Mouse (Mus musculus) kidney, postnatal 36 days (tissue): ENCODE measurements around the gene Pam.

Experiments used
- DNase-seq, 2 experiments: peaks; one replicate each; pipeline ENCODE4 v3.0.0; 2021 to 2022; ENCODE audit warnings: mixed read lengths in 2 of 2

Pam gene

DNA sequence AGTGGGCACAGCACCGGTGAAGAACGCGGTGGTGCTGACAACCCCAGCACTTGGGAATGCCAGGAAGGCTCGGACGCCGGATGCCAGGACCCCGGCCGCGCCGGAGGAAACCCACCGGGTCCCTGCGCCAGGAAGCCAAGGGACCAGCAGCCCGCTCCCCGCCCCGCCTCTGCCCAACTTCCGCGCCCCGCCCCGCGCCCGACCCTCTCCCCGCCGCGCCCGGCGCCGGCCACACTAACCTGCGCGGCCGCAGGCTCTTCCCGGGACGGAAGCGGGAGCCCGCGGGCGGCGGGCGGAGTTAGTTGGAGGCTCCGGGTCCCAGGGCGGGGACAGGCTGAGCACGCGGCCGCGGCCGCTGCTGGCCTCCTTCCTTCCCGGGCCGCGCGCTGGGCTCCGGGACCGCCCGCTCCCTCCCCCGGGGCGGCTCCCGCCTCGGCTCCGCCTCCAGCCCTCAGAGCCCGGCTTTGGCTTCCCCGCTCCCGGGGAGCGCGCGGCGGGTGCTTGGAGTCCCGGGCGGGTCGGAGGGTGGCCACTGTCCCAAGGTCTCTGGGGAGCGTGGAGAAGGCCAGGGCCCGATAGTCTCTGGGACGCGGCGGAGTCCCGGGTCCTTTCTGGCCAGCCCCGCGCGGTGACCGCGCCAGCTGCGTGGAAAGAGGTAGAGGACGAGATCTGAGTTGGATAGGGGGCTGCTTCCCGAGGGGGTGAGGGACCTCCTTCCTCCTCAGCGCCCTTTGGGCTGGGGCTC, at the start of gene Pam:
Gene Pam (minus strand): TSS at position 401 of the 745 bp plus-strand sequence.
- DNase-seq, result peak; percentile 91 to 94

DNA sequence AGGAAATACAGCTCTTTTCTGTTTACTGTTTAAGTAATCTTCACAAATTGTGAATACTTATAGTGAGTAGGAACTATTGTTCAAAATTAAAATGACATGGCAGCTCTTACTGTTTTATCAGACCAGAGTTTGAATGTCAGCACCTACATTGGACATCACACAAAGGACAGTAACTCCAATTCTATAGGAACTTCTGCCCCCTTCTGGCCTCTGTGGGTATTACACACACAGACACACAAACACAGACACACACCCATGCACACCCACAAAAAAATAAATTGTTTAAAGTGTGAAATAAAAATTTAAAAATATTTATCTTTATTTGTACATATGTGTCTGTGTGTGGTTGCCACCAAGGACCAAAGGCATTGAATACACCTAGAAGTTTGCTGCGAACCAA, 49.4 kb upstream of the Pam start:
- DNase-seq, result peak in 1 of 2 experiments; percentile 45

DNA sequence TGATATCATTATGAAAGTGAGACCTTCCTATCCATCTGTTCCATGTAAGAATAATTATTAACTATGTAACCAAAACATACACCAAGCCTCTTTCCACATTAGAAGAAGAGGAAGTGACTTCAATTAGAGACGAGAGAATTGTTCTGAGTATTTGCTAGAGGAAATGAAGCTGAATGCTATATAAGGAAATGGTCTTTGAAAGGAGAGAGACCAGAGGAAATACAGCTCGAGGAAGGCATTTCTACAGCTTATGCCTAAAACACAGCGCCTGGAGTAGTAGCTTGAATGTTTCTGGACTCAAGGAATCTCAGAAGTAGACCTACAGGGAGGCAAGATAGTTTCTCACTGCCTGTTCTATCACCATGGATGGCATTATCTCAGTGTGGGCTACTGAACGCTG, 35.8 kb upstream of the Pam start:
- DNase-seq, result no peak

DNA sequence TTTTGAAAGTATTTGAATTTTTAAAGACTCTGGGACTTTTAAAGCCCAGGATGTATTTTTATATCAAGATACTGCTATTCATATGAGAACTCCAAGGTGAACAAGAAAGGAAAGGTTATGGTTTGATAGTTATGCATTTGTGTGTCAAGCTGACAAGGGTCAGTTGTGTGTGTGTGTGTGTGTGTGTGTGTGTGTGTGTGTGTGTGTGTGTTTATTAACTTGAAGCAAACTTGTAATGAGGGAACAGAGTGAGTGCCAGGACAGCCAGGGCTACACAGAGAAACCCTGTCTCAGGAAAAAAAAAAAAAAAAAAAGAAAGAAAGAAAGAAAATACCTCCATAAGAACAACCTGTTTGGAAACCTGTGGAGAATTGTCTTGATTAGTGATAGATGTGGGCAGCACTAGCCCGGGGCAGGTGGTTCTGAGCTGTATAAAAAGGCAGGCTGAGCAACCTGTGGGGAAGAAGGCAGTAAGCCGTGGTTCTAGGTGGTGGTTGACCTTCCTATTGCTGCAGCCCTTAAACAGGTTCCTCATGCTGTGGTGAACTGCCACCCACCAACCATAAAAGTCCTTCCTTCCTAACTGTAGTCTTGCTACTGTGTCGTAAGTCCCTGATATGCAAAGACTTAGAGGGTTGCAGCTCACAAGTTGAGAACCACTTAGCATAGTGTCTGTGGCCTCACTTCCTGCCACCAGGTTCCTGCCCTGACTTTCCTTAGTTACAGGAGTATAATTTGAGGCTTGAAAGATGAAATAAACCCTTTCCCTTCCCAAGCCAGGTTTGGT, 34.3 kb upstream of the Pam start:
- DNase-seq, result peak; percentile 35 to 65

DNA sequence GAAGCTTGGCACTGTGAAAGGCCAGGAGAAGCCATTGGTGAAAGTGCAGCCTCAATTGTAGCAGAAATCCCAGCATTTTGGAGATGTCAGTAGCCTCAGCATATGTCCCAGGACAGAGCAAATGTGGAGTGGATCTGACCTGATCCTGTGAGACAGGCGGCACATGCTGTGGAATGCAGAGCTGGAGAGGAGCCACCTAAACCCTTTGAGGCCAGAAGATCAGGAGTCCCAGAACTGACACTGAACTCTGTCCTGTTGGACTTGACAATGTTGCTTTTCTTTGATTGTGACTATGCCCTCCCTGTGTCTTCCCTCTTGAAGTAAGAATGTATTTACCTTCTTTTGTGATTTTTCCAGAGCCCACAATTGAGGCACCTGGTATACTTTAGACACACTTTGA, 33.7 kb upstream of the Pam start:
- DNase-seq, result peak; percentile 75 to 77

DNA sequence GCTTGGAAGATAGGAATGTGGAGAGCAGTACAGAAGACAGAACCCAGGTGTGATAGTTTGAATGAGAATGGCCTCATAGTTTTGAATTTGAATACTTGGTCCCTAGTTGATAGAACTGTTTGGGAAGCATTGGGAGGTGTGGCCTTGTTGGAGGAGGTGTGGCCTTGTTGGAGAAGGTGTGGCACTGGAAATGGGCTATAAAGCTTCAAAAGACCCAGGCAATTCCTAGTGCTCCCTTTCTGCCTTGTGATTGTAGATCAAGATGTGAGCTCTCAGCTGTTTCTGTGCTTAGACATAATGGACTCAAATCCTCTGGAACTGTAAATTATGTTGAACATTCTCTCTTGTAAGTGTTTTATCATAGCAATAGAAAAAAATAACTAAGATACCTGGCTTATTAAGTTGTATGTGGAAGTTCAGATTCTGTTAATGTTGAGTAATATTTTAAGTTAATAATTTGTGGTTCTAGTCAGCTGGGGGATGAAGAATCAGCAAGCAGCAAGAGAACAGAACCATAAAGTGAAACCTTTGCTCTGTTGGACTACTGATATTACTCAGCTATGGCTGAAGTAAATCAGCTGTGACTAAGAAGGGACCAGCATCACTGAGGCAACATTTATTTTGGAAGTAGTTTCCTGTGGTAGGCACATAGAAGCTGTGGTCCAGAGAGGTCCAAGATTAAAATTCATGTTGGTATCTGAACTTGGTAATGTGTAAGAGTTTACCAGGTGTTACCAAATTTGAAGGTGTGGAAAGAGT, 33.1 kb upstream of the Pam start:
- no peak for DNase-seq

DNA sequence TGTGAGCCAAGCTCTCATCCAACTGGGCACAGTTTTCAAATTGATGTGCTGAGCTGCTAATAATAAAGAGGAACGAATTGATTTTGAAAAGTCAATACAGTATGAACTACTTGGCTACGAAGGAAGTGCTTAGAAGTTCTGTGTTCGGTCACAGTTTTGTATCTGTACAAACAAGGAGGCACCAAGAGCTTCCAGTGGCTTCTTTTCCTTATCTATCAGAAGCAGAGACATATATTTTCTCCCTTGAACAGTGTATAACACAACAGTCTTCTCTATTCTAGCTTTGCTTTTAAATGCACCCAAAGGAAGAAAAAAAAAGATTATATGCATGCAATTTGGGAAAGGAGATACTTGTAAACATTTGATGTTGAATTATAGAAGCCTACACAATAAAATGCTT, 30.8 kb upstream of the Pam start:
- no peak for DNase-seq

DNA sequence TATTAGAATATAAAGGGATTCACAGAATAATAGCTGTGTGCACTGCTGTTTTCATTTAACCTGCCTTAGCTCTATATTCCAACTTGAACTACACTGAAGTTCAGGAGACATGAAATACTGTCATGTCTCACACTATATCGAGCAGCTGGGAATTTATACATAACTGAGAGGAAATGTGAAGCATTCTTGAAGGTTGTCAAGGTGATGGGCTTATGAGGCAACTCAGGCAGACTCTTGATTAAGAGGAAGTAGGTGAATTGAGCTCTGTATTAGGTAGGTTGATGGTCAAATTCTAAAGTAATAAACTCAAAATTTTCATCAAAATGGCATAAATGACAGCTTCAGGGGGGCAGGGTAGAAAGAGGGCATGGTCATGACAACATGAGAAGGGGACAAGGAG, 29.3 kb upstream of the Pam start:
- no peak for DNase-seq

DNA sequence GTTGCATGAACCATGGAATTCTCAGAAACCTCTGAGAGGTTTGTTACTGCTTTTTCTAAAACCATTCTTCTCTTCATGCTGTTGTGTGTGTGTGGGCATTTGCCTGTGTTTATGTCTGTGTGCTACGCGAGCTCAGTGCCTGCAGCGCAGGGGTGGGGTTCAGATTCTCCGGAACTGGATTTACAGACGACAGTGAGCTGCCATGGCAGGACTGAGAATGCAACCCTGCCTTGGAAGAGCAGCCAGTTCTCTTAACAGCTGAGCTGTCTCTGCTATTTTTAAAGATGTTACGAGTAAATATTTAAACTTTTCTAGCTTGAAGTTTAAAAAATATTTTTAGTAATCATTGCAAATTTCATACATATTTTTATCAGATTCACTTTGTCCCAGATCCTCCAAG, 24.1 kb upstream of the Pam start:
- peak in 1 of 2 experiments; percentile 21 for DNase-seq

DNA sequence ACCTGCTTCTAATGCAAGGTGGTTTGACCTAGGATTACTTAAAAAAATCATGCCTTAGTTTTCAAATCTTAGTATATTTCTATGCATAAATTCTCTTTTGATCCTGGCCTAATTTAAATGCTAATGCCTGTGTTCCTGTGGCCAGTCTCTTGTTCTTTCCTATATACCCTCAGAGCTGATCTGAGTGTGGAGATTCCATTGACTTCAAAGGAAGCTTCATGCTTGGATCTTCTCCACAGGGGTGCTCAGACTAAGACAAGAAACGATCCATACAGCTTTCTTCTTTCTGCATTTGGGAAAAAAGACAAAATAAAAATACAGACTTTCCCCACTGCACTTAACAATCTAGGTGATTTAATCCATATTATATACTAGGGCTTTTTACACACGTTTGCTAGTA, 12.2 kb upstream of the Pam start:
- no peak for DNase-seq

DNA sequence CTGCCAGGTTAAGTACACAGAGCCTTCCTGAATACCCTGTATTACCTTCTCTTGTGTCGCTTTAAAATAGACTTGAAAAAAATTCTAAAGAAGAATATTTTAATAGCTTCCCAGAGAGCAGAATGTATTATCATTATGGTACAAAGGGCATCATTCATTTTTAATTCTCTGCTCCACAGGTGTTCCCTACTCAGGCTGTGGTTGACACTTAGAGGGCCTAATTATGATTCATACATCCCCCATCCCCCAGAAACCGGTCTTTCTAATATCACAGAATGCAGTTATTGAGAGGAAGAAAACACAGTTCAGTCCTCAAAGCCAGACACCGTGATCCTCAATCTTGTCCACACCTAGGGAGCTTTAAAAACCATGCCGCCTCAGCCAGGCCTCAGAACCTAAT, 4.0 kb upstream of the Pam start:
- no peak for DNase-seq

DNA sequence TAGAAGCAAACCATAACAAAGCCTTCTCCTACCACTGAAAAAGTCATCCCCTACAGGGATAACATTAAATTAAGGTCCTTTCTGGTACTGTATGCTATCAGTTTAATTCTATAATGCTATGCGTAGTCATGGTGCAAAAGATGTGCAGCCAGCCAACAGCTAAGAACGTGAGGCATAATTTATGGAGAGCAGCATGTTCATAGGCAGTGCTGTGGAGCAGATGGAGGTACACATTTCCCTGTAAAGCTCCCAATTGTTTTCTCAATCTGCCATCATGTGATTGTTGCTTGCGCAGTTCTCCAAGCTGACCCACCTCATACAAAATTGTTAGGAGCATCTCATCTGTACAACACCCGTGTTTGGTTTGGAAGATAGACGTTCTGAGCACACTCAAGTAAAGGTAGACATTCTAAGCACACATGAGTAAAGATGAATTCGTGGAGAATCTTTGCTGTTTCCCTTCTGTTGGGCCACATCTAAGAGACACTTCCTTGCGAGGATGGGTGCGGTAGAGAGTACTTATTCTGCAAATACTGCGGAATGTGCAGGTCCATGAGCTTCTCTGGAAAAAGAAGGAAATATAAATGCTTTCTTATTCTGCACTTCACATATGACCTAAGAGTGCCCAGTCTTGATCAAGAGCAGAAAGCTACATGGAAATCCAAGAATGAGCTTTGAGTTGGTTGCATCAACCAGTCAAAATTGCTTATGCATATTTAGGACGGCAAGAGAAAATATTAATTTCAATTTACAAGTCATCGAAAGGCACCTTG, 2.7 kb upstream of the Pam start:
- DNase-seq, result no peak

DNA sequence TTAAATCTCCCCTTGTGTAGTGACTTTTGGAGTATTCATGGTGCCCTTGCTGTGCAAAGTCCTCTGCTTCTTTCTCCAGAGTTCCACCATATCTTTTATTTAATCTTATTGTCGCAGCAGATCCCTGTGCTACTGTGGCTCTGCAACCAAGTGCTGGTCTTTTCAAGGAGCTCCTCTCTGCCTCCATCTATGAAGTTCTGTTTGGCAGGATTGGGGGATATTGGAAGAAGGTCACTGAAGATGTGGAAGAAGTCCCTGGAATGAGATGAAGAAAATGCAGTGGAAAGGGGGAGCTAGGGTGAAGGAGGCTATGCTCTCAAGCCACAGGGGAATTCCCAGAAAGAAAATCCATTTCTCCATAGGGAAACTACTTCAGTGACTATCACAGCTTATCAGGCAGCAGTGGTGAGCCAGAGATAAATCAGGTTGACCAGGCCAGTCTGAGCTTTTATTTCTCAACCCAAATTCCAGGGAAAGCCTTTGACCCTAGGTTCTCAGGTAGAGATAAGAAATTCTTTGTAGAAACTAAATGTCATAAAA, 1.0 kb upstream of the Pam start:
- no peak for DNase-seq

DNA sequence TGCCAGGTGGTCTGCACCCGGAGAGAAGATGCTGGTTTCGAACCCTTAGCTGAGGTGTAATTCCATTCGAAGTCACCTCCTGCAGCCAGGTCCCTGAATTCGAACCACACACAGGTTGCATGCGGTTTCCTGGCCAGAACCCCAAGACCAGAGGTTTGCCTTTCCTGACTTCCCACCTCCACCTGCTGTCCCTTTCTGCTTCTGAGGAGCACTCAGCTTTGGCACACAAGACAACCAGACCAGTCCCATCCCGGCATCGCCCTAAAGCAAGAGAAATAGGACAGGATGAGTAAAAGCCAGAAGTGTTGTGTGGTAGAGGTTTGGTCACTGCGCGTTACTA, 515 bp upstream of the Pam start:
- no peak for DNase-seq

DNA sequence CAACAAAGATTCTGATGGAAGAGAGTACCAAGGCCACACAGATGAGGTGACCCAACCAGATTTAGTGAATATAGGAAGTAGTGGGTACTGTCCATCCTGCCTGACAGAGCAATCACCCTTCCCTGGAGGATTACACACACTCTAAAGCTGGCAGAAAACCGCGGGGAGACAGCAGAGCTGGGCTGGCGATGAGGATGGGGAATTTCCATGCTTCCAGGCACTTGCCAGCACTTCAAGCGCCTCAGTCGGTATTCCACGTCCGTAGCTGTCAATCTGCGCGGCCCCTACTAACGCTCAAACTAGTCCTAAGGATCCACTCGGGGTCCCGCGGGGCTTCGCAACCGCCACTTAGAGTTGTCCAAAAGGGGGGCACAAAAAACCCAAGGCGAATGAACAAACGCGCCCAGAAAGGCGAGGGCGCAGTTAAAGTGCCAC, 618 bp downstream of the Pam start:
- DNase-seq, result peak; percentile 25 to 61

DNA sequence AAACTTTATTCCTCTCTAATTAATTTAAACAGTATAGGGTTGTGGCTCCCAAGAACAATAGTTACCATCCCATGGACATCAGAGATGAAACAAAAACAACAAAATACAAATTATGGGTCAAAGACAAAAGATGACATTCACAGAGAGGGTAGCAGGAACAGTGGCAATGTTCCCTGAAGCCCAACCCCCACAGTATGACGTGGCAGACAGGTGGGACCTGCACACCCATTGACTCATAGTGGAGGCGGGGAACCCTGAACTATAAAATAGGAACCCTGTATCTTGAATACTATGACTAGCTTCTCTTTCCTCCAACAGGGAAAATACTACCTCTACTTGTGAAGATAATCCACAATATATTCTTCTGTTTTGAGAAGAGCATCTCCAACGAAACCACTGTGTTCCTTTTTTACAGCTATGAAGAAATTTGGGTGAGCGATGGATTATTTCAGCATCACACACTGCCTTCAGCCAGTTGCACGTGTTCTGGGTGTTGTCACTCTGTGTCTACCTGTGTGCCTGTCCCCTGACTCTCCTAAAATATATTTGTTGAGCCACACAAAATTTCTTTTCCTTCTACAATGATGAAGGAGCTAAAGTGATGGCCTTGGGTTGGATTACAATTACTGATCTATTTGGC, 6.0 kb downstream of the Pam start:
- no peak for DNase-seq

DNA sequence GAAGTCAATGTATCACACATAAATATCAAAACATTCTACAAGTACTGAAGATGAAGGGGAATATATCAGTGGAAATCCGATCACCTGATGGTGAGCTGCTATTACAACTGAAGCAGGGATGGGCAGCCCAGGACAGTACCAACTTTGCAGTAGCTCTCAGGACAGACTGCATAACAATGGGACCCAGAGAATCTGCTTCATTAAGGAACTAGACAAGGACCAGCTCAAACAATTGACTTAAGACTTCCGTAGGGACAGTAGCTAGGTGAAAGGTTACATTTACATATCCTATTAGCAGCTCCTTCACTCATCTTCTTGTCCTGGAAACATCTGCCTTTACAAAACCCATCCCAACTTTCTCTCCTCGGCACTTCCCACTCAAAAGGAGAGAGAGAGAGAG, 9.0 kb downstream of the Pam start:
- DNase-seq, result no peak

DNA sequence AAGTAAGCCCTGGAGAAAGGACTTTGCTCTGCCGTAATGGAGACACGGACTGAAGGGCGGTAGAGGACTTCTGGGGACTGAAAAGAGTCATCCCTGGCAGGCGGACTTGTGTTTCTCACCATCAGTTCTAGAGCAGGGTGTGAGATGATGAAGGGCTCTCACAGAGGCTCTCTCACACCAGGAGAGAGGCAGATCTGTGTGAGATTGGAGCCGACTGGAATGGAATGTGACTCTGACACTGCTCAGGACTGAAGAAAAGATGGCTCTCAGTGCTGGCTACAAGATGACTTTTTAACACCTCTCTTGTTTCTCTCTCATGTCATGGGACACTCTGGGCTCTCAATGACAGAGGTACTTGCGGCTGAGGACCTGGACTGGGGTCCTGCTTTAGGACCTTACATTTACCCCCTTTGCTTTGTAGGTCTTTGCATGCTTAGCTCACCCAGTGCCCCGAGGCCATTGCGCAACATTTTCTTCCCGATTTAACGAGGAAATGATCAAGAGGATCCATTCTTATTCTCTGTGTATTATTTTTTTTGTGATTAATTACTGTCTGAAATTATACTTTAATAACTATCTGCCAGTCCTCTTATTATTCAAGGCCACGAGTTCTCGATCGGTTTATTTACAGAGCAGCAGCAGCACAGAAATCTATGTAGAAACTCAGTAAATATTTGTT, 10.7 kb downstream of the Pam start:
- peak in 1 of 2 experiments; percentile 10 for DNase-seq

DNA sequence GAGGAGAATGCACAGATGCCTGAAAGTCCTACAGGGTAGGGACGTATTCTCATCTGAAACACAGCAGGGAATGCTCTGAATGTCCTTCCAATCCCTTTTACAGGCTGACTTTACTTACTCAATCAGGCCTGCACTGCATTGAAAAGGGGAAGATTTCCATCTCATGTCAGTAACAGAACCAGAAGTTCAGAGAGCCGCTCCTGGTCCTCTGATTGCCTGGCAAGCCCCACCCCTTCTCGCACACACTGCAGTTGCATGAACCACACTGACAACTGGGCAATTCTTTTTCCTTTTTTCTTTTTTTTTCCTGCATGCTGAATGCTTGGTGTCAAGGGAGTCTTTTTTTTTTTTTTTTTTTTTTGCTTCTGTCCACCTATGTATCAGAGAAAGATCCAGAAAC, 11.9 kb downstream of the Pam start:
- no peak for DNase-seq

DNA sequence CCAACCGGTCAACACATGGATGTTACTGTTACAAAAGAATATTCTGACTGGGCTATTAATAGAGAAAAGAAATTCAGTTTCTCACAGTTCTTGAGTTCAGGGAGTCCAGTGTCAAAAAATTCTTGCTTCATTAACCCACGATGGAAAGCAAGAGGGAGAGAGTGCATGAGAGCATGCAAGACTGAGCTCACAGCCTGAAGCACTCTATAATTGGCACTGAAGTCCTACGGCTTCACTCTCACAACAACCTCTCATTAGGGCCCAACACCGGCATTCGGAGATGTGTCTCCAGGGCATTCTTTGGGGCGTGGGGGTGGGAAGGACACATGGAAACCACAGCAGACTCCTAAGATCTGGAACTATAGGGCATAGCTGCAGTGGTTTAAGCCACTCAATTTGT, 12.5 kb downstream of the Pam start:
- DNase-seq, result no peak

DNA sequence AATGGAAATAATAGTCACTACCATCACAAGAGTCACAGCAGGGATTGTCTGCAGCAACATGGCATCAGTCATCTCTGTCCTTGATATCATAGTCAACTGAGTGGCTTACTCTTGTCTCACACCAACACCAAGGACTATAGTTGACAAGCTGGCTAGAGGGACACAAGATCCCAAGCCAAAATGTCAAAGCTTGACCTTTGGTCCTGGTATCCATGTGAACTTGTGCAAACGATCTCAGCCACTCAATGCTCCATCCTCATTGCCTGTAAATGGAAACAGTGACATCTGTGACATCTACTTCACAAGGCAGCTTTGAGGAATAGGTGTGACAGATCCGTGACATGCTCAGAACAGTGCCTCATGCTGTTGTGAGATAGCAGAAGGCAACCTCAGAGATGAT, 15.0 kb downstream of the Pam start:
- no peak for DNase-seq

DNA sequence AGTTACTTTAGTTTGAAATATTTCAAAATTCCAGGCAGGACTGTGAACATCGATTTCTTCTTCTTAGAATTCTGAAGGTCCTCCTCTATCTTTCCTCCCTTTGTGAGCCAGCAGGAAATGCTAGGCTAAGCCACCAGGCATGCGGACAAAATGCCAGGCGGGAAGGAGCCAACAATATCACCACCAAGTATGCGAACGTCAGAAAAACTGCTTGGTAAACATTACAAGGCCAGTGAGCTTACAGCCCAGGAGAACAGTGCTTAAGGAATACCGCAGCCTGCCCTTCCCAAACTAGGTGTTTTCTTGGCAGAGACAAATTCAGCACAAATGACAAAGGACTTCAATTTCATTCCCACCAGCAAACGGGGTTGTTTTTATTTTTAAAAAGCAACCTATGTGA, 15.8 kb downstream of the Pam start:
- DNase-seq, result no peak
